Mouse (Mus musculus): ENCODE results near the gene Olfr523. TPM values are rescaled to one million over a fixed set of nuclear protein-coding genes. Genes with fewer than 3 reads are reported as not detected.

Olfr523 gene
- polyA plus RNA-seq, 1 experiment, result not detected

DNA sequence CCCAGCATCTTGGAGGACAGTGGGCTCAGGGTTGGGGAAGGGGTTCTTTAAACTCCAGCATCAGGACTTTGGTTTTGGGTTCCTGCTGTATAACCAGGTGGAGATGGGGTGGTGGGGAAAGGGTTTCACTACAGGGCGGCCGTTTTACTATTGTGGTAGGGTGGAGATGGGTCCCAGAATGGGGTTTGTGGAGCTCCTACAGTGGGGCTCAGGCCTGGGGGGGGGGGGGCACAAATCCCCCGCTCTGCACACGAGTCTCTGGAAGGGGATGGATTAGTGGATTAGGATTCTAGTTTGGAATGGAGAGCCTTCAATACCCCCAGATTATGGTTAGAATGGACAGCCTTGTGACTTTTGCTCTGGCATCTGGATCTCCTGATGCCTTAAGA lies 19.2 kb upstream of the Olfr523 start:
- peak overlapping the region; percentile 33 for H3K9ac ChIP-seq (ENCODE audit: low read depth, poor library complexity, severe bottlenecking)
- no peak overlapping the region for H3K27ac ChIP-seq (ENCODE audit: insufficient read depth, low read length)
- peak overlapping the region; percentile 41 for H3K4me3 ChIP-seq (ENCODE audit: low read depth, low read length)
- no peaks in the 10 kb centered on the region for H3K27me3 ChIP-seq (ENCODE audit: control insufficient read depth, insufficient read depth, low read length, poor library complexity, severe bottlenecking)
- H3K4me1 ChIP-seq (ENCODE audit: control insufficient read depth, insufficient read depth, low read length), result no peaks in the 10 kb centered on the region
- TF ChIP-seq POLR2A (IDR thresholded peaks at IDR 0.05; ENCODE audit: insufficient read depth, low read length) (no peak), EP300 (IDR thresholded peaks at IDR 0.05; ENCODE audit: insufficient read depth, low read depth, low read length) (no peak), CTCF (IDR thresholded peaks at IDR 0.05; ENCODE audit: low read depth, low read length) (no peak)
- H3K36me3 ChIP-seq (ENCODE audit: control insufficient read depth, insufficient read depth, low read length, poor library complexity, severe bottlenecking), result no peaks in the 10 kb centered on the region
- H3K9me3 ChIP-seq (replicated peaks; ENCODE audit: control insufficient read depth, insufficient read depth, low read length, poor library complexity, severe bottlenecking), result no peaks in the 10 kb centered on the region

DNA sequence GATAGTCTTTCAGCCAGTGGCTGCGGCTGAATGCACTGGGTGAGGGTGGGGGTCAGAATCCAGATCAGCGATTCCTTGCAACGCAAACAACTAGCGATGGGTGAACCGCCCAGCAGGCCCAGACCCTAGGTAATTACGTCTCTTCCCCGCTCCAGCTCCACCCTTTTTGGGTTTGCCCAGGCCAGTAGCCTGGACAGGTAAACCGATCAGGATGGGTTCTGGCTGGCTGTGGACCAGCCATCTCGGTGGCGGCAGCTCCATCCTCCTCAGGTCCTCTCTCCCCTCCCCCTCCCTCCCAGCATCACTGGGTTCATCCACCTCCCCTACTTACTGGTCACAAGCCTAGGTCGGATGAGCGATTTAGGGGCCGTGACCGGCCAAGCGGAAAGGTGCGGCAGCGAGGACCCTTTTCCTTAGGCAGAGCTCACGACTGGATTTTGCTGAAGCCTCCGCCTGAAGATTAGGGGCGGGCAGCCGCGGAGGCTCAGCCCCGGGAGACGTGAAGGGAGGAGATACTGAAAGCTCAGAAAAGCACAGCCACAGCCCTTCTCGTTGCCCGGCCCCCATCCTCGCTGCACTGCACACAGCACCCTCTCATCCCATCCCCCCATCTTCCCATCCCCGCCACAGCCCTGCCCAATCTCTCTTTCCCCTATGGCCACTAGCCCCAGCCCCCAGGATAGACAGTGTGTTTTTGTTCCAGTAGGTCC lies 18.6 kb upstream of the Olfr523 start, which contains the start of gene Sprn:
TSS of gene Sprn (minus strand) at position 660 of the 710 bp plus-strand sequence.
- no peaks in the 10 kb centered on the region for H3K4me1 ChIP-seq (ENCODE audit: control insufficient read depth, insufficient read depth, low read length)
- TF ChIP-seq CTCF (IDR thresholded peaks at IDR 0.05; ENCODE audit: low read depth, low read length), result no peak
- no peak for TF ChIP-seq POLR2A (IDR thresholded peaks at IDR 0.05; ENCODE audit: insufficient read depth, low read length)
- no peak for TF ChIP-seq EP300 (IDR thresholded peaks at IDR 0.05; ENCODE audit: insufficient read depth, low read depth, low read length)
- H3K27me3 ChIP-seq (ENCODE audit: control insufficient read depth, insufficient read depth, low read length, poor library complexity, severe bottlenecking), result no peaks in the 10 kb centered on the region
- no peak within 1 kb of the TSS for H3K27ac ChIP-seq (ENCODE audit: insufficient read depth, low read length)
- H3K36me3 ChIP-seq (ENCODE audit: control insufficient read depth, insufficient read depth, low read length, poor library complexity, severe bottlenecking), result no peaks in the 10 kb centered on the region
- peak within 1 kb of the TSS; percentile 41 for H3K4me3 ChIP-seq (ENCODE audit: low read depth, low read length)
- no peaks in the 10 kb centered on the region for H3K9me3 ChIP-seq (replicated peaks; ENCODE audit: control insufficient read depth, insufficient read depth, low read length, poor library complexity, severe bottlenecking)
- H3K9ac ChIP-seq (ENCODE audit: low read depth, poor library complexity, severe bottlenecking), result peak within 1 kb of the TSS; percentile 33

DNA sequence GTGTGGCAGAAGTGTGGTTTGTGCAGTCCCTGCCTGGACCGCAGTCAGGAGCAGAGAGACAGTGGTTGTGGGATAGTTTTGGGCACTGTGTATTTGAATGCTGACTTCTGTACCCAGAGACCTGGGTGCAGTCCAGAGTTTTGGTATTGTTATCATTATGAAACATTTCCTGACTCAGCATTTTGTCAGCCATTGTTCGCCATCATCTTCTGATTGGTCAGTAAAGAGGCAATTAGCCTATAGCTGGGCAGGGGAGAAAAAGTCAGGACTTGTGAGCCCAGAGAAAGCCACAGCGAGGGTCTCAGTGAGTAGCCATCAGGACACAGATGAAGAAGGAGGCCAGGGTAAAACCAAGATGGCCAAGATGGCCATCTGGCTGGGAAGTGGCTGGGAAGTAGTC lies 12.7 kb upstream of the Olfr523 start:
- Histone ChIP-seq H3K9ac (ENCODE audit: low read depth, poor library complexity, severe bottlenecking) (no peak overlapping the region), H3K9me3 (replicated peaks; ENCODE audit: control insufficient read depth, insufficient read depth, low read length, poor library complexity, severe bottlenecking) (no peaks in the 10 kb centered on the region), H3K27ac (ENCODE audit: insufficient read depth, low read length) (no peak overlapping the region), H3K36me3 (ENCODE audit: control insufficient read depth, insufficient read depth, low read length, poor library complexity, severe bottlenecking) (no peaks in the 10 kb centered on the region), H3K4me1 (ENCODE audit: control insufficient read depth, insufficient read depth, low read length) (no peaks in the 10 kb centered on the region), H3K4me3 (ENCODE audit: low read depth, low read length) (no peak overlapping the region), H3K27me3 (ENCODE audit: control insufficient read depth, insufficient read depth, low read length, poor library complexity, severe bottlenecking) (no peaks in the 10 kb centered on the region)
- TF ChIP-seq EP300 (IDR thresholded peaks at IDR 0.05; ENCODE audit: insufficient read depth, low read depth, low read length) (no peak), CTCF (IDR thresholded peaks at IDR 0.05; ENCODE audit: low read depth, low read length) (no peak), POLR2A (IDR thresholded peaks at IDR 0.05; ENCODE audit: insufficient read depth, low read length) (no peak)

DNA sequence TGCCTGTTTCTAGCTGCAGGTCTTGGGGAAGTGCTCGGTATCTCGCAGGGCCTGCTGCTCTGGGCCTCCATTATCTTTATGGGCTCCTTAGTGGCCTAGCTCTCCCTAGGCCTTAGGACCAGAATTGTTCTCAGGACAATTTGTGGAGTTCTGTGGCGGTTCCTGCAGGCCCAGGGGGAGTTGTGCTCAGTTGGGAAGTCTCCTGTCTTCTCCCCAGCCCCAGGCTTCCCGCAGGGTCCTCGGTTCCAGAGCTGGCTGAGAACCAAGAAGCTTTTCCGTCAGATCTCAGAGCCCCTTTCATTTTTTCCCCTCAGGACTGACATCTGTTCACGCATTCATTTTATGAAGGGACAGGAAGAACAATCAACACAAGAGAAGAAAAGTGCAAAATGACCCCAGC lies 8.4 kb upstream of the Olfr523 start, which contains the start of gene Olfr522:
TSS of gene Olfr522 (minus strand) at position 101 of the 400 bp plus-strand sequence.
- H3K9ac ChIP-seq (ENCODE audit: low read depth, poor library complexity, severe bottlenecking), result no peak within 1 kb of the TSS
- no peaks in the 10 kb centered on the region for H3K36me3 ChIP-seq (ENCODE audit: control insufficient read depth, insufficient read depth, low read length, poor library complexity, severe bottlenecking)
- no peaks in the 10 kb centered on the region for H3K4me1 ChIP-seq (ENCODE audit: control insufficient read depth, insufficient read depth, low read length)
- H3K27me3 ChIP-seq (ENCODE audit: control insufficient read depth, insufficient read depth, low read length, poor library complexity, severe bottlenecking), result no peaks in the 10 kb centered on the region
- H3K9me3 ChIP-seq (replicated peaks; ENCODE audit: control insufficient read depth, insufficient read depth, low read length, poor library complexity, severe bottlenecking), result no peaks in the 10 kb centered on the region
- no peak within 1 kb of the TSS for H3K27ac ChIP-seq (ENCODE audit: insufficient read depth, low read length)
- no peak within 1 kb of the TSS for H3K4me3 ChIP-seq (ENCODE audit: low read depth, low read length)
- TF ChIP-seq CTCF (IDR thresholded peaks at IDR 0.05; ENCODE audit: low read depth, low read length), result no peak
- no peak for TF ChIP-seq EP300 (IDR thresholded peaks at IDR 0.05; ENCODE audit: insufficient read depth, low read depth, low read length)
- TF ChIP-seq POLR2A (IDR thresholded peaks at IDR 0.05; ENCODE audit: insufficient read depth, low read length), result no peak

DNA sequence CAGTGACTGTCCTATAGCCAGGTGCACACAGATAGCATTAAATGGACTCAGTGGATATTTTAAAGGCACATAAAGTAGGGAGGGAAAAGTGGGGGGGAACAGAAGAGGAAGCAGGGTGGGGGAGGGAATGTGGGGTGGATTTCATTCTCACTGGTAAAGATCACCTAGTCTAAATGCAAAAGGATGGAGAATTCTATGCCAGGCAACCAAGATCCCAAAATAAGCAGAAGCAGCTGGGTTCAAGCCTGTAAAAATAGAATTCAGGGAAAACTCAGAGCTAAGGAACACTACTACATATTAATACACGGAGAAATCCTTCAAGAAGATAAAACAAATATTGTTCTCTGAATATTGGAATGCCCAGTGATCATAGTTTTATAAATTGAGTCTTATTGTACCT lies 5.1 kb upstream of the Olfr523 start:
- no peak for TF ChIP-seq CTCF (IDR thresholded peaks at IDR 0.05; ENCODE audit: low read depth, low read length)
- TF ChIP-seq POLR2A (IDR thresholded peaks at IDR 0.05; ENCODE audit: insufficient read depth, low read length), result no peak
- TF ChIP-seq EP300 (IDR thresholded peaks at IDR 0.05; ENCODE audit: insufficient read depth, low read depth, low read length), result no peak
- no peaks in the 10 kb centered on the region for H3K36me3 ChIP-seq (ENCODE audit: control insufficient read depth, insufficient read depth, low read length, poor library complexity, severe bottlenecking)

DNA sequence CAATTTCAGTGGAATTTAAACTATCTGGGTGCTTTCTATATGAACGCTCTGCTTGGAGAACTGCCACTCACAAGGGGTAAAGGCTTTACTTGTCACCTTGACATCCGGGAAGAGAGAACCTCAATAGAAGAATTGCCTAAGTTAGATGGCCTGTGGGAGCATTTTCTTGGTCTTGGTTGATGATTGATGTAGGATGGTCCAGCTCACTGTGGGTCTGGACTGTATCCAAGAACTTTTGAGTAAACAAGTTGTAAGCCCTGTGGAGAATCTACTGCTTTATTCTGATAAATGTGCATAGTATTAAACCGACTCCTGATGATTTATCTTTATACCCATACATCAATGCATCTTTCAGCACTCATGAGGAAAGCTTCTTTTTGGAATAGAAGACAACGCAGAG lies 3.6 kb upstream of the Olfr523 start:
- Histone ChIP-seq H3K27ac (ENCODE audit: insufficient read depth, low read length) (no peak overlapping the region), H3K4me1 (ENCODE audit: control insufficient read depth, insufficient read depth, low read length) (no peaks in the 10 kb centered on the region), H3K27me3 (ENCODE audit: control insufficient read depth, insufficient read depth, low read length, poor library complexity, severe bottlenecking) (no peaks in the 10 kb centered on the region), H3K4me3 (ENCODE audit: low read depth, low read length) (no peak overlapping the region), H3K9ac (ENCODE audit: low read depth, poor library complexity, severe bottlenecking) (no peak overlapping the region), H3K36me3 (ENCODE audit: control insufficient read depth, insufficient read depth, low read length, poor library complexity, severe bottlenecking) (no peaks in the 10 kb centered on the region), H3K9me3 (replicated peaks; ENCODE audit: control insufficient read depth, insufficient read depth, low read length, poor library complexity, severe bottlenecking) (no peaks in the 10 kb centered on the region)
- TF ChIP-seq EP300 (IDR thresholded peaks at IDR 0.05; ENCODE audit: insufficient read depth, low read depth, low read length), result no peak
- TF ChIP-seq CTCF (IDR thresholded peaks at IDR 0.05; ENCODE audit: low read depth, low read length), result no peak
- no peak for TF ChIP-seq POLR2A (IDR thresholded peaks at IDR 0.05; ENCODE audit: insufficient read depth, low read length)

More for the DNA sequence above, 5.1 kb upstream of the Olfr523 start:
- H3K27me3 ChIP-seq (ENCODE audit: control insufficient read depth, insufficient read depth, low read length, poor library complexity, severe bottlenecking), result no peaks in the 10 kb centered on the region
- no peak overlapping the region for H3K9ac ChIP-seq (ENCODE audit: low read depth, poor library complexity, severe bottlenecking)
- no peak overlapping the region for H3K27ac ChIP-seq (ENCODE audit: insufficient read depth, low read length)
- no peak overlapping the region for H3K4me3 ChIP-seq (ENCODE audit: low read depth, low read length)
- no peaks in the 10 kb centered on the region for H3K9me3 ChIP-seq (replicated peaks; ENCODE audit: control insufficient read depth, insufficient read depth, low read length, poor library complexity, severe bottlenecking)
- no peaks in the 10 kb centered on the region for H3K4me1 ChIP-seq (ENCODE audit: control insufficient read depth, insufficient read depth, low read length)
